Mouse (Mus musculus) hindbrain, embryonic 15.5 days (tissue): Measurements from ENCODE around the gene Cdkn2d. TPM values are rescaled to one million over a fixed set of nuclear protein-coding genes. Genes with fewer than 3 reads are reported as not detected.

ENCODE experiments used
- ATAC-seq: fragments of 200-750 bp; cut with Nextera tagmentation; 2 replicates; pipeline ENCODE4 v1.8.0; 2017; ENCODE audit warnings: low read depth, moderate number of reproducible peaks, moderate TSS enrichment; ENCODE audit not compliant: low FRiP score
- H3K27ac ChIP-seq: fragments of 300-500 bp; sonication (generic); replicated peaks from 2 replicates; pipeline ENCODE4 v1.5.1; 2015; ENCODE audit warnings: mild to moderate bottlenecking, inconsistent platforms
- H3K27me3 ChIP-seq: fragments of 300-500 bp; sonication (generic); 2 replicates; pipeline ENCODE4 v1.6.1; 2015; ENCODE audit warnings: control low read depth, inconsistent platforms
- H3K36me3 ChIP-seq: fragments of 300-500 bp; sonication (generic); 2 replicates; pipeline ENCODE4 v1.6.1; 2015; ENCODE audit warnings: control low read depth, inconsistent platforms
- H3K4me1 ChIP-seq: fragments of 300-500 bp; sonication (generic); replicated peaks from 2 replicates; pipeline ENCODE4 v1.6.1; 2015; ENCODE audit warnings: control low read depth, inconsistent platforms
- H3K4me2 ChIP-seq: fragments of 300-500 bp; sonication (generic); 2 replicates; pipeline ENCODE4 v1.6.1; 2015; ENCODE audit warnings: moderate library complexity, mild to moderate bottlenecking, inconsistent platforms
- H3K4me3 ChIP-seq: fragments of 300-500 bp; sonication (generic); 2 replicates; pipeline ENCODE4 v1.5.1; 2015; ENCODE audit warnings: mild to moderate bottlenecking, inconsistent platforms
- H3K9ac ChIP-seq: fragments of 300-500 bp; sonication (generic); 2 replicates; pipeline ENCODE4 v1.6.1; 2015; ENCODE audit warnings: inconsistent platforms
- H3K9me3 ChIP-seq: fragments of 300-500 bp; sonication (generic); 2 replicates; pipeline ENCODE4 v1.6.1; 2016; ENCODE audit warnings: control low read depth, inconsistent platforms
- WGBS: fragments of 180-500 bp; shearing (Covaris S2); methylation state at CpG from one replicate; pipeline ENCODE4 v1.1.7; 2015; 5-methylcytosine and 5-hydroxymethylcytosine counted together
- polyA plus RNA-seq: library from polyadenylated mRNA; unstranded; fragments of >200 nt; fragmentation: Nextera tagmentation; extraction: Ambion mirVana; gene quantifications from 2 replicates; pipeline ENCODE4 v1.2.1, GENCODE M21; 2015

Gene Cdkn2d
- polyA plus RNA-seq, 1 experiment from 2014 or later = 111 TPM

DNA sequence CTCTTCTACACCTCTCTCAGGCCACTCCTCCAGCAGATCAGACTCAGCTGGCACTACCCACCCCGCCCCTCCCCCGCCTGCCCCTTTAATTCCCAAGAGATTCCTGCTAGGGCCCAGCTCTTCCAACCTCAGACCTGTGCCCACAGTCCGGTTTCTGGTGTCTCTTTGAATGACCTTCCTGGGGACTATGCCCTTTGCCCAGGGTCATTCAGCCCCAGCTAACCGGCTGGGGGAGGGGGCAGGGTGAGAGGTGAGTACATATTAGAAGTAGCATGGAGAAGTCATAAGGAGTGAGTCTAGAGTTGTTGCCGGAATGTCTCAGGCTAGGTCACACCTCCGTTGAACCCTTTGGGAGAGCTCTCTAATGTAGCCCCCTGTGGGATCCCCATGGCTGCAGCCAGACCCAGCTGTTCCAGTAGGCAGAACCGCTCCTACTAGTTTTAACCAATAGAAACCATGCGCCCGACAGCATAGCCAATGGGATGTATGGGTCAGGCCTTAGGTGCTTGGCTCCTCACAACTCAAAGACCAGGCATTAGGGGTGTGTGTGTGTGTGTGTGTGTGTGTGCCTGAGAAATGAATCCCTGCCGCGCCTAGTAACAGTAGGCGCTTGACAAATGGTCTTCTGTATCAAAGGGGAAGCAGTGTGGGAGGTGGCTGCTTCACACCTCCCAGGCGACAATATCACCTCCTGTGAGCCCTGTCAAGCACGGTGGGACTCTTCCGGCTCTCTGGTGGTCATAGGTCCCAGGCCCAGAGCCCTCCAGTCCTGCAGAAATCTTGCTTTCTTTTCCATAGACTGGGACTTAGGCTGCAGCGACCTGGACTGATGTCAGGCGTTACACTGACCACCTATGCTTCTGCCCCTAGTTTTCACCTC is 41.3 kb downstream of the Cdkn2d start:
- no peak overlapping the region for H3K4me2 ChIP-seq
- ATAC-seq = no peak
- H3K4me1 ChIP-seq = peaks cover 12% of the 10 kb centered on the region
- peaks cover 60% of the 10 kb centered on the region for H3K27me3 ChIP-seq
- 38% methylated on average over 17 of the region's 17 CpGs for WGBS
- H3K4me3 ChIP-seq = no peak overlapping the region
- no peak overlapping the region for H3K27ac ChIP-seq
- no peaks in the 10 kb centered on the region for H3K36me3 ChIP-seq
- no peak overlapping the region for H3K9ac ChIP-seq
- no peaks in the 10 kb centered on the region for H3K9me3 ChIP-seq

DNA sequence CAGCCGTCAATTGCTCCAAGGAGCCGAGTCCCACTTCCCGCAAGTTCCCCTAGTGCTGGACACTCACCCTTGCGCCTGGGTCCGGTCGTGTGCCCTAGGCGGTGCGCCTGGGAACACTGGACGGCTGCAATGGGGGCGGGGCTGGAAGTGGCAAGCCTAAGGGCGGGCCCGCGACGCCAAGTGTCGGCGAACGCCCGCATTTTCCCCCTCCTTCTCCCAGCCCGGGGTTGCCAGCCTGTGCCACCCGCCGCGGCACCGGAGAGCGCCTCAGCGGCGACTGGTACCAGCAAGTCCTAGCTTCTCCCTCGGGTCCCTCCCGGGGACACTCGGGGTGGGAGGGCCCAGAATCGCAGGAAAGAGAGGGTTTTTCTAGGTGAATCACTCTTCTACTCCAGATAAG is 42.9 kb downstream of the Cdkn2d start, which contains the start of gene S1pr5:
Gene S1pr5 (minus strand): TSS at position 118 of the 400 bp plus-strand sequence.
- Histone ChIP-seq H3K9ac (no peak within 1 kb of the TSS), H3K4me1 (peaks cover 27% of the 10 kb centered on the region), H3K9me3 (no peaks in the 10 kb centered on the region), H3K36me3 (no peaks in the 10 kb centered on the region), H3K4me2 (peak within 1 kb of the TSS; percentile 30), H3K4me3 (peak within 1 kb of the TSS; percentile 19), H3K27ac (no peak within 1 kb of the TSS), H3K27me3 (peaks cover 74% of the 10 kb centered on the region)
- no peak for ATAC-seq
- under 1% methylated on average over 30 of the region's 30 CpGs for WGBS

DNA sequence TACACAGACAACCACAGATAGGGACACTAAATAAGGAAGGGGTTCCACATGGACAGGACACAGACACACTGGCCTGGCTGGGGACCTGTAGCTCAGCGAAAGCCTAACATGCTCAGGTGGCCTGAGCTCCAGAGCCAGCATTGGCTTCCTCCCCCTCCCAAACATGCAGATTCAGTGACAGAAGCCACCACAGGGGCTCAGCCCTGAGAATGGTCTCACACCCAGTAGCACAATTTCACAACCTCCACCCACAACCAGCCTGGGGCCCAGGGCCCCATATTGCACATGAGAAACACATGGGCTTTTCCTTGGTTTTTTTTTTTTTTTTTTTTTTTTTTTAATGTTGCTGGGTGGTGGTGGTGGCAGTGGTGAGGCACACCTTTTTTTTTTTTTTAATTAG is 44.9 kb downstream of the Cdkn2d start:
- peaks cover 82% of the 10 kb centered on the region for H3K27me3 ChIP-seq
- no peak overlapping the region for H3K27ac ChIP-seq
- H3K36me3 ChIP-seq = no peaks in the 10 kb centered on the region
- H3K9me3 ChIP-seq = no peaks in the 10 kb centered on the region
- no peak overlapping the region for H3K4me3 ChIP-seq
- no peak for ATAC-seq
- H3K4me2 ChIP-seq = no peak overlapping the region
- H3K4me1 ChIP-seq = peaks cover 29% of the 10 kb centered on the region
- H3K9ac ChIP-seq = no peak overlapping the region
- 76% methylated on average over 1 of the region's 1 CpGs for WGBS

- Histone ChIP-seq H3K4me2 (peak overlapping the region; percentile 81), H3K9ac (peak overlapping the region; percentile 49), H3K27me3 (peaks cover 72% of the 10 kb centered on the region), H3K4me3 (peak overlapping the region; percentile 47), H3K9me3 (no peaks in the 10 kb centered on the region), H3K36me3 (no peaks in the 10 kb centered on the region), H3K27ac (peak overlapping the region; percentile 58), H3K4me1 (peaks cover 29% of the 10 kb centered on the region)
- 2% methylated on average over 16 of the region's 16 CpGs for WGBS
- ATAC-seq = no peak
Observed at GRCm38 (mm10) chr9:21245113-21245487, 46.1 kb downstream of the Cdkn2d start.

GRCm38 (mm10) chr9:21244428-21245112 is 46.6 kb downstream of the Cdkn2d start:
- Histone ChIP-seq H3K4me3 (peak overlapping the region; percentile 47), H3K27ac (peak overlapping the region; percentile 58), H3K4me2 (peak overlapping the region; percentile 81), H3K9ac (peak overlapping the region; percentile 49), H3K9me3 (no peaks in the 10 kb centered on the region), H3K36me3 (no peaks in the 10 kb centered on the region), H3K4me1 (peaks cover 31% of the 10 kb centered on the region), H3K27me3 (peaks cover 67% of the 10 kb centered on the region)
- peak; percentile 66 for ATAC-seq
- under 1% methylated on average over 72 of the region's 72 CpGs for WGBS

DNA sequence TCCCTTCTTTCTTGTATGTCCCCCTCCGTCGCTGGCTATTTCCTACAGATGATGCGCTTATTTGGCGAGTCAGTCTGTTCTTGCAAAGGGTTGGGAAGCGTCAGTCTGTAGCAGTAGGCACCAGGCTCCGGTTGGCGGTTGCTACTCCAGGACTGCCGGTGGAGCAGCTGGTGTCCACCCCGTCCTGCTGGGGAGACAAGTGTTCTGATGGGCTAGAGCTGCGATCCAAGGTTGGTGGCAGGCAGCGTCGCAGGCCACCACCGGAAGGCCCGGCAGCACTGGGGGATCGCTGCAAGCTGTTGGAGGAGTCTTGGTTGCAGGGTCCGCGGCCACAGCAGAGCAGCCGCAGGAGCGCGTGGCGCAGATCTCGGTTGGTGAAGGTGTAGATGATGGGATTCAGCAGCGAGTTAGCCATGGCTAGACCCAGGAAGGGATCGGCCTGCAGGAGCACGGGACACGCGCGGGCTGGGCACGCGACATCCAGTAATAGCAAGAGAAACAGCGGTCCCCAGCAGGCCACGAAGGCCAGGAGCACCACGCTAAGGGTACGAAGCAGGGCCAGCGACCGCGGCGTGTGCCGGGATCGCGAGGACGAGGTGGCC is 47.3 kb downstream of the Cdkn2d start:
- ATAC-seq = 0 out of 2 replicates have a peak, but pooled peaks have one; percentile 2
- Histone ChIP-seq H3K9ac (peak overlapping the region; percentile 49), H3K27me3 (peaks cover 60% of the 10 kb centered on the region), H3K36me3 (no peaks in the 10 kb centered on the region), H3K4me1 (peaks cover 36% of the 10 kb centered on the region), H3K4me3 (peak overlapping the region; percentile 47), H3K4me2 (peak overlapping the region; percentile 81), H3K9me3 (no peaks in the 10 kb centered on the region), H3K27ac (peak overlapping the region; percentile 58)
- 3% methylated on average over 42 of the region's 42 CpGs for WGBS

DNA sequence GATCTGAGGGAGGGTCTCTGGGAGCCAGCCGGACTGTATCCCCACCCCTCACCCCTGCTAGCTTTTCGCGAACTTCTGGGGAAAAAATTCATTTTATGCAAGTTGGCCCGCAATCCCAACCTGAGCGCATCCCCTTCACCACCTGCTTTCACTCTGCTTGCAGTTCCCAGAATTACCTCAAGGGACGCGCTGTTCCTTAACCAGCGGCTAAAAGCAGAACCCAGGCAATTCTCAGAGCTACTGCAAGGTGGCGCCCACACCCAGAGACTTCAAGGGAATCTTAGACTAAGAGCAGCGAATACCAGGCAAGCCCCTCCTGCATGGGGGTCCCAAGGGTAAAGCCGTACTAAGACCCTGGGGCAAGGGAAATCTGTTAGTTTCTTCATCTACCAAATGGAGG is 49.9 kb downstream of the Cdkn2d start:
- Histone ChIP-seq H3K36me3 (no peaks in the 10 kb centered on the region; the same call in 1 of the 2 replicates), H3K9ac (no peak overlapping the region), H3K4me3 (no peak overlapping the region), H3K4me2 (no peak overlapping the region), H3K27me3 (peaks cover 38% of the 10 kb centered on the region), H3K9me3 (no peaks in the 10 kb centered on the region), H3K27ac (no peak overlapping the region), H3K4me1 (peaks cover 49% of the 10 kb centered on the region)
- ATAC-seq = no peak
- WGBS = 3% methylated on average over 11 of the region's 11 CpGs

DNA sequence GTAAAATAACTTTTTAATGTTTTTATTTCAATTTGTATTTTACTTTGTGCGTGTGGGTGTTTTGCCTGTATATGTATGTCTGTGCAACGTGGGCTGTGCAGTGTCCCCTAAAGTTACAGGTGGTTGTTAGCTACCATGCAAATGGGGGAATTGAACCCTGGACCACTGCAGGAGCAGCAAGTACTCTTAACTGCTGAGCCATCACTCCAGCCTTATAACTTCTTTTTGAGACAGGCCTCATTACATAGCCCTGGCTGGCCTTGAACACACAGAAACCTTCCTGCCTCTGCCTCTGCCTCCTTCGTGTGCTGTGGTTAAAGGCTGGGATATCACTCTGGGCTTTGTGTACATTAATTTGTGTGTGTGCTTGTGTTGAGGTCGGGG is 51.8 kb downstream of the Cdkn2d start:
- ATAC-seq = no peak
- Histone ChIP-seq H3K9ac (peak overlapping the region; percentile 96), H3K27me3 (peaks cover 23% of the 10 kb centered on the region), H3K4me3 (peak overlapping the region; percentile 72), H3K36me3 (no peaks in the 10 kb centered on the region; the same call in none of the 2 replicates), H3K4me2 (peak overlapping the region; percentile 66), H3K9me3 (no peaks in the 10 kb centered on the region), H3K4me1 (peaks cover 48% of the 10 kb centered on the region), H3K27ac (peak overlapping the region; percentile 87; the same call in 1 of the 2 replicates)
- WGBS = 36% methylated on average over 4 of the region's 4 CpGs

- Histone ChIP-seq H3K36me3 (no peaks in the 10 kb centered on the region; the same call in none of the 2 replicates), H3K9ac (peak within 1 kb of the TSS; percentile 96), H3K4me3 (peak within 1 kb of the TSS; percentile 72), H3K9me3 (no peaks in the 10 kb centered on the region), H3K4me1 (peaks cover 43% of the 10 kb centered on the region), H3K4me2 (peak within 1 kb of the TSS; percentile 66), H3K27ac (peak within 1 kb of the TSS; percentile 87), H3K27me3 (peaks cover 18% of the 10 kb centered on the region)
- under 1% methylated on average over 63 of the region's 90 CpGs for WGBS
- ATAC-seq = peak; percentile 87
Observed at GRCm38 (mm10) chr9:21238733-21239464, 52.3 kb downstream of the Cdkn2d start, which contains the start of gene Keap1. TSS of gene Keap1 (minus strand) at chr9:21239361.
